Comparison of ENCODE assay signal across 8 mouse cellular contexts in genomic region chr17:88066799-88067198, GRCm38 (mm10). TPM values are rescaled to one million over a fixed set of nuclear protein-coding genes. Genes with fewer than 3 reads are reported as not detected.
A peak's percentile ranks its signal among the peaks of the same experiment; 100 is the strongest.
DNase-seq lines count a peak whose midpoint lies in the region; ATAC-seq lines count a peak whose summit lies in the region.

No protein-coding gene starts in this region.

- peak overlapping the region; percentile 72 for H3K4me2 ChIP-seq in heart, embryonic 13.5 days
- H3K4me2 ChIP-seq in hindbrain, embryonic 12.5 days (replicated peaks), result peak overlapping the region; percentile 55
- H3K4me2 ChIP-seq in midbrain, embryonic 12.5 days (replicated peaks), result peak overlapping the region; percentile 55

- 9% methylated on average over 9 of the region's 9 CpGs for WGBS in heart, embryonic 13.5 days
- 15% methylated on average over 9 of the region's 9 CpGs for WGBS in hindbrain, embryonic 12.5 days
- 16% methylated on average over 9 of the region's 9 CpGs for WGBS in midbrain, embryonic 12.5 days

- no peak for ATAC-seq in heart, embryonic 13.5 days (ENCODE audit: extremely low read depth, insufficient number of reproducible peaks, low FRiP score, low TSS enrichment)
- no peak for ATAC-seq in hindbrain, embryonic 12.5 days (ENCODE audit: low FRiP score)
- ATAC-seq in midbrain, embryonic 12.5 days (ENCODE audit: low FRiP score, low read depth), result no peak

- peak overlapping the region; percentile 100 for H3K27ac ChIP-seq in heart, embryonic 13.5 days (replicated peaks)
- peak overlapping the region; percentile 100 for H3K27ac ChIP-seq in hindbrain, embryonic 12.5 days
- peak overlapping the region; percentile 100 for H3K27ac ChIP-seq in midbrain, embryonic 12.5 days (replicated peaks)

- H3K36me3 ChIP-seq in heart, embryonic 13.5 days, result no peaks in the 10 kb centered on the region
- H3K36me3 ChIP-seq in hindbrain, embryonic 12.5 days, result no peaks in the 10 kb centered on the region
- no peaks in the 10 kb centered on the region for H3K36me3 ChIP-seq in midbrain, embryonic 12.5 days

- no peak for DNase-seq in heart, adult 9 months (ENCODE audit: low spot score in 2 of 2)
- DNase-seq in Muller cell, postnatal 12 days (ENCODE audit: inconsistent ontology term), result peak; percentile 27
- DNase-seq in ovary, postnatal 10 days (ENCODE audit: low spot score), result no peak
- no peak for DNase-seq in thymus, postnatal 25 days
- no peak for DNase-seq in yolk sac, embryonic 10.5 days (ENCODE audit: low spot score)

- H3K9me3 ChIP-seq in heart, embryonic 13.5 days, result no peaks in the 10 kb centered on the region
- H3K9me3 ChIP-seq in hindbrain, embryonic 12.5 days (replicated peaks), result no peaks in the 10 kb centered on the region
- no peaks in the 10 kb centered on the region for H3K9me3 ChIP-seq in midbrain, embryonic 12.5 days

- H3K9ac ChIP-seq in heart, embryonic 13.5 days, result peak overlapping the region; percentile 73
- H3K9ac ChIP-seq in hindbrain, embryonic 12.5 days, result peak overlapping the region; percentile 57
- H3K9ac ChIP-seq in midbrain, embryonic 12.5 days (replicated peaks), result peak overlapping the region; percentile 40

- peaks cover 18% of the 10 kb centered on the region for H3K4me1 ChIP-seq in heart, embryonic 13.5 days
- H3K4me1 ChIP-seq in hindbrain, embryonic 12.5 days, result peaks cover 15% of the 10 kb centered on the region
- peaks cover 11% of the 10 kb centered on the region for H3K4me1 ChIP-seq in midbrain, embryonic 12.5 days

- H3K4me3 ChIP-seq in heart, embryonic 13.5 days, result peak overlapping the region; percentile 98
- H3K4me3 ChIP-seq in hindbrain, embryonic 12.5 days, result peak overlapping the region; percentile 94
- peak overlapping the region; percentile 99 for H3K4me3 ChIP-seq in midbrain, embryonic 12.5 days

- no peaks in the 10 kb centered on the region for H3K27me3 ChIP-seq in heart, embryonic 13.5 days (replicated peaks)
- no peaks in the 10 kb centered on the region for H3K27me3 ChIP-seq in hindbrain, embryonic 12.5 days
- H3K27me3 ChIP-seq in midbrain, embryonic 12.5 days, result no peaks in the 10 kb centered on the region

RNA-seq across cellular contexts. Expression of gene Fbxo11, which starts 1.7 kb away (rescaled TPM):
- 9.8 and 9.9 TPM in 2 replicates for polyA plus RNA-seq in heart, embryonic 13.5 days (2015; fragmentation: Nextera tagmentation; extraction: Ambion mirVana)
- polyA plus RNA-seq in hindbrain, embryonic 12.5 days (2016; fragmentation: Nextera tagmentation; extraction: Ambion mirVana), result 32.3 and 35.9 TPM in 2 replicates
- 33.0 and 35.0 TPM in 2 replicates for polyA plus RNA-seq in midbrain, embryonic 12.5 days (2016; fragmentation: Nextera tagmentation; extraction: Ambion mirVana)
